In genomic region chr5:32588136-32588535, GRCm38 (mm10) we compare ENCODE assay signal across 7 mouse cellular contexts. TPM values are rescaled to one million over a fixed set of nuclear protein-coding genes. Genes with fewer than 3 reads are reported as not detected.
DNase-seq lines count a peak whose midpoint lies in the region; ATAC-seq and TF ChIP-seq lines count a peak whose summit lies in the region.

No protein-coding gene starts in this region.

- TF ChIP-seq POLR2A in bone marrow macrophage, adult 2 months (IDR thresholded peaks at IDR 0.05; ENCODE audit: borderline replicate concordance, low read depth, low read length), result no peak
- TF ChIP-seq POLR2A in lung, adult 2 months (IDR thresholded peaks at IDR 0.05; ENCODE audit: borderline replicate concordance, extremely low read depth, low read depth, low read length), result no peak

- peak; percentile 82 for DNase-seq in 3T3-L1 (ENCODE audit: low read depth, low spot score)
- DNase-seq in 416B (ENCODE audit: low read depth), result peak; percentile 33
- DNase-seq in kidney, postnatal 25 days, result peak; percentile 46 to 80
- peak; percentile 37 for DNase-seq in lung, adult 2 months
- peak; percentile 62 for DNase-seq in right cerebral cortex, postnatal 4 days

- WGBS in forebrain, embryonic 16.5 days, result 14% methylated on average over 5 of the region's 5 CpGs
- 11% methylated on average over 5 of the region's 5 CpGs for WGBS in lung, adult 2 months

- no peak overlapping the region for H3K4me2 ChIP-seq in forebrain, embryonic 16.5 days (ENCODE audit: low read length)

- H3K27me3 ChIP-seq in forebrain, embryonic 16.5 days (replicated peaks; ENCODE audit: control insufficient read depth, insufficient read depth, low read length), result no peaks in the 10 kb centered on the region

- no peaks in the 10 kb centered on the region for H3K9me3 ChIP-seq in forebrain, embryonic 16.5 days (ENCODE audit: control insufficient read depth, low read length)

- 0 out of 2 replicates have a peak, but pooled peaks have one; percentile 45 for ATAC-seq in forebrain, embryonic 16.5 days

- peak; percentile 68 for TF ChIP-seq CTCF in bone marrow macrophage, adult 2 months (IDR thresholded peaks at IDR 0.05; ENCODE audit: low read depth, low read length)
- TF ChIP-seq CTCF in lung, adult 2 months (IDR thresholded peaks at IDR 0.05; ENCODE audit: insufficient read depth, low read length), result peak; percentile 77

- no peaks in the 10 kb centered on the region for H3K4me1 ChIP-seq in bone marrow macrophage, adult 2 months (ENCODE audit: control insufficient read depth, insufficient read depth, low read length)
- H3K4me1 ChIP-seq in forebrain, embryonic 16.5 days (replicated peaks; ENCODE audit: control insufficient read depth, insufficient read depth, low read length), result no peaks in the 10 kb centered on the region
- H3K4me1 ChIP-seq in lung, adult 2 months (ENCODE audit: control insufficient read depth, insufficient read depth, low read length), result no peaks in the 10 kb centered on the region

- no peak overlapping the region for H3K9ac ChIP-seq in forebrain, embryonic 16.5 days (replicated peaks; ENCODE audit: low read depth, low read length)

- no peak overlapping the region for H3K4me3 ChIP-seq in bone marrow macrophage, adult 2 months (ENCODE audit: insufficient read depth, low read length)
- H3K4me3 ChIP-seq in forebrain, embryonic 16.5 days (replicated peaks; ENCODE audit: low read length), result no peak overlapping the region
- H3K4me3 ChIP-seq in lung, adult 2 months (replicated peaks; ENCODE audit: extremely low read depth, low read depth, low read length), result no peak overlapping the region

- no peak overlapping the region for H3K27ac ChIP-seq in bone marrow macrophage, adult 2 months (ENCODE audit: insufficient read depth, low read depth, low read length)
- H3K27ac ChIP-seq in forebrain, embryonic 16.5 days (ENCODE audit: low read length), result no peak overlapping the region

- H3K36me3 ChIP-seq in forebrain, embryonic 16.5 days (ENCODE audit: control insufficient read depth, insufficient read depth), result no peaks in the 10 kb centered on the region

RNA-seq across cellular contexts. Expression of gene Yes1, which starts 22.8 kb away (rescaled TPM):
- polyA plus RNA-seq in bone marrow macrophage, adult 2 months (2012; ENCODE audit: insufficient read depth, insufficient read length, missing spikeins), result not detected in 2 replicates
- 20.6 and 23.8 TPM in 2 replicates for polyA plus RNA-seq in forebrain, embryonic 16.5 days (2015; fragmentation: Nextera tagmentation; extraction: Ambion mirVana)
- 3.6 and 4.6 TPM in 2 replicates for polyA plus RNA-seq in lung, adult 2 months (2012; rRNA removed)
